Mouse (Mus musculus) embryonic fibroblast, embryonic 13.5 days (primary cell): ENCODE data around the gene Cux1. TPM values are rescaled to one million over a fixed set of nuclear protein-coding genes. Genes with fewer than 3 reads are reported as not detected.
A peak's percentile ranks its signal among the peaks of the same experiment; 100 is the strongest.

Experiments used
- H3K27ac ChIP-seq: 2 replicates; pipeline ENCODE4 v1.5.1; 2012; ENCODE audit warnings: low read length, control low read depth, inconsistent platforms; ENCODE audit not compliant: insufficient read depth
- H3K4me1 ChIP-seq: 2 replicates; pipeline ENCODE4 v1.6.1; 2011; ENCODE audit warnings: low read length; ENCODE audit not compliant: control insufficient read depth, insufficient read depth
- H3K4me3 ChIP-seq: 2 replicates; pipeline ENCODE4 v1.5.1; 2011; ENCODE audit warnings: mild to moderate bottlenecking, control low read depth, low read length; ENCODE audit not compliant: insufficient read depth
- CTCF ChIP-seq: IDR thresholded peaks from 2 replicates; pipeline ENCODE4 v1.5.1; 2011; ENCODE audit warnings: mild to moderate bottlenecking, control low read depth, low read length, moderate library complexity, borderline replicate concordance; ENCODE audit not compliant: insufficient read depth
- POLR2A ChIP-seq: IDR thresholded peaks from 2 replicates; pipeline ENCODE4 v1.6.1; 2011; ENCODE audit warnings: low read depth, mild to moderate bottlenecking, control low read depth, low read length, moderate library complexity
- polyA plus RNA-seq: library from polyadenylated mRNA; stranded (reverse); fragments of >200 nt; gene quantifications from 2 replicates; pipeline ENCODE4 v1.2.4, GENCODE M21; 2011; ENCODE audit warnings: low read depth; ENCODE audit not compliant: missing spikeins, insufficient read length

Cux1 gene
- polyA plus RNA-seq, 1 experiment, result 48.4 TPM

DNA sequence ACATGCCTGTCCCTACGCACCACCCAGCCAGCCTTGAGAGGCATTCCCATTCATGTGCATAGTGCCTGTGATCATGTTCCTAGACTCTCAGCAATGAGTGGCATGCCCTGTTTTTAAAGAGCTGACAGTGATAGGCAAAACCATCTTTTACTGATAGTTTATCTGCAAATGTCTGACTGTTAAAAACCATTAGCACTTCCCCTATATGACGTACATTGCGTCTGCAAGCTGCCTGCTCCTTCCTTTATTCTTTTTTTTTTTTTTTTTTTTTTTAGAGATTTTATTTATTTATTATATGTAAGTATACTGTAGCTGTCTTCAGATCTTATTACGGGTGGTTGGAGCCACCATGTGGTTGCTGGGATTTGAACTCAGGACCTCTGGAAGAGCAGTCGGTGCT is 205.3 kb downstream of the Cux1 start:
- TF ChIP-seq POLR2A, result no peak
- no peak for TF ChIP-seq CTCF
- Histone ChIP-seq H3K4me1 (0 out of 2 replicates have a peak, but pooled peaks cover 2% of the 10 kb centered on the region), H3K4me3 (no peak overlapping the region), H3K27ac (peak overlapping the region; percentile 30; the same call in 1 of the 2 replicates)

DNA sequence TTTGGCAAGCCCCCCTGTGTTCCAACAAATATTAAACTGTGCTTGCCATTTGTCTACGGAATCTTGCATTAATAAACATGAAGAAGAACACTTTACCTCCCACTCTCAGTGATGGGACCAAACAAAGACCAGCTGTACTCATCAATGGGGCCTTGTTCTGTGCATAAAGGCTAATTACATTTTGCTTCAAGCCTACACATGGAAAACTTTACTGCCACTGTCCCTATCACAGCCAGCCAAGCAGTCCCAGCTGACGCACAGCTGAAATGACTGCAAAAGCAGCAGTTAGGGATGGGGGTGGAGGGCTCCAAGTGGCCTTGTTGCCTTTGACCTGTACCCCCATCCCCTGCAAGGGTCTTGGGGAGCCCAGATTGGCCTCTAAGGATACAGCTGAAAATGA is 210.1 kb downstream of the Cux1 start:
- Histone ChIP-seq H3K4me3 (no peak overlapping the region), H3K4me1 (0 out of 2 replicates have a peak, but pooled peaks cover 2% of the 10 kb centered on the region), H3K27ac (no peak overlapping the region)
- TF ChIP-seq POLR2A (no peak), CTCF (no peak)

DNA sequence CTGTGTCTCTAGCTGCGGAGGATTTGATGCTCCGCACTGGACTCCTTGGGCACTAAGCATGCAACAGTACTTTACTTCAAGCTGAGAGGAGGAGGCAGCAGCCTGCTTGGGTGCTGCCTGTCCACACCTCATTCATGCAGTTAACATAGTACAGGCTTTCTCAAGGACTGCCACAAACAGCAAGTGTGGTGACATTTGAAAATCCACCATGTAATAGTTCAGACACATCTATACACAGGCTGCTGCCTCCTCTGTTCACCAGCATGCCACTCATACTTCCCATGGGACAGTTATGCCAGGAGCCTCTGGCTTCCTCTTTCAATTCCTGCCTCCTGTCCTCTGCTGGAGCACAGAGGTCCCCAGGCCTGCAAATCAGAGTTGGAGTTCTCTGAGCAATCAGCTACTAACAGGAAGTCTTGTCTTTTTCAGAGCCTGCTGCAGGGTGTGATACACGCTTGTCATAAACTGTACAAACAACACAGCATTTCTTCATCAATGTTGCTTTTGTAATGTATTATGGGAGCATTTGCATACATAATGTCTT is 211.6 kb downstream of the Cux1 start:
- Histone ChIP-seq H3K4me1 (0 out of 2 replicates have a peak, but pooled peaks cover under 1% of the 10 kb centered on the region), H3K27ac (no peak overlapping the region), H3K4me3 (no peak overlapping the region)
- TF ChIP-seq CTCF (no peak), POLR2A (no peak)

DNA sequence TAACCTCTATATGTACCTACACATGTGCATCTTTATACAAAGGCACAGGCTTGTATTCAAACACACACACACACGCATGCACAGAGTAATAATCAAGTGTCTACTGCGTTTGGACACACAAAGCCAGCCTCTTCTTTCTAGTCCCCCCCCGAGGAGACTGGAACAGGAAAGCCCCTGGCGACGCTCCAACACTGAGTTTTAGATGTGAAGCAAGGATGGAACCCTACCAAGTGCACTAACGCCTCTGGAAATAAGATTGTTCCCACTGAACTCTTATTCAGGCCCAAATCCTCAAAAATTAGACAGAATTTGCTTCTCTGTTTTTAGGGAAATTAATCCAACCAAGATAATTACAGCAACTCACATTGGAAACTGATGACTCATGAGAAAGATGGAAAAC is 212.6 kb downstream of the Cux1 start:
- Histone ChIP-seq H3K4me3 (no peak overlapping the region), H3K27ac (no peak overlapping the region), H3K4me1 (no peaks in the 10 kb centered on the region)
- TF ChIP-seq CTCF (no peak), POLR2A (no peak)

DNA sequence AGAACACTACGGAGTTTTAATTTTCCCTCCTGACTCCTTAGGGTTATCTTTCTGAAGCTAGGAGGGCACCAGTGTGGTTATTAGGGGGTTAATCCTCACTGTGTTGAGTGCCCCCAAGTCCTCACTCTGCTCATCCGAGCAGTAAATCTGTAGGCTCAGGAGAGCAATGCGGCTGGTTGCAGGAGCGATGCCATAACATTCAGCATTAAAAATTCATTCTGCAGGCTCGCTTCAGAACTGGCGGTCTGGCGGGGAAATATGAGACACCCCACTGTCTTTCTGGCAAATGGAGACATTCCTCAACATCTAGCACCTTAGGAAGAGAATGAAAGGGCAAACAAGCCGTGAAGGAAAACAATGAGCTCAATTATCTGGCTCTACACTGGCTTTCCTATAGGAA is 214.2 kb downstream of the Cux1 start:
- no peak overlapping the region for H3K27ac ChIP-seq
- H3K4me3 ChIP-seq, result no peak overlapping the region
- H3K4me1 ChIP-seq, result no peaks in the 10 kb centered on the region
- TF ChIP-seq CTCF (no peak), POLR2A (no peak)

DNA sequence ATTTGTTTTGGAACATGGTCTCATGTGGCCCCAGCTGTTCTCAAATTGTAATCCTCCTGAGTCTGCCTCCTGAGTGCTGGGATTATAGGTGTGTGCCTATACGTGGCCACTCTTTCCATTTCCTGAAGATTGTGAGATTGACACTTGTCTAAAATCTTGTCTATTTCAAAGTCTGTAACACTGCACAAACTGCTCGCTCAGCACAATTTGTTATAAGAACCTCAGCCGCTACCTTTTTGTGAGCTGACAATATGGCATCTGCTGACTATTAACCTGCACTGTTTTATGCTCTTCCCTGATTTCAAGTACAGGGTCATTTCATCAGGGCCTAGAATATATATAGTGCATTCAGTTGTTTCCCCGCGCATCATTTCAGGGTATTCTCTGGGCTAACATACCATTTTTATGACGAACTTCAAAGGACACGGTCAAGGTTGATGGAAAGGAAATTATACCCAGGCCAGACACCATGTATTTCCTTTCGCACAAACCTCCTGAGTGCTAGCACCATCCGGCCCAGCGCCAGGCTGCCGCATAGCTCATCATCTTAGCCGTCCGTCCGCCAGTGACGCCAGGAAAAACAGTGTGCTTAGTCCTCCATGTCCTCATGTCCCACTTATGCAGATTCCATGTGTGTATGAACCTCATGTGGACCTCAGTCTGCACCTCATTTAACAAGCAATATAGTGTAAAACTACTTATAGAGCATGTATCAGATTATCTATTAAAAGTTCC is 224.0 kb downstream of the Cux1 start:
- no peak for TF ChIP-seq POLR2A
- TF ChIP-seq CTCF, result no peak
- H3K27ac ChIP-seq, result no peak overlapping the region
- H3K4me3 ChIP-seq, result no peak overlapping the region

DNA sequence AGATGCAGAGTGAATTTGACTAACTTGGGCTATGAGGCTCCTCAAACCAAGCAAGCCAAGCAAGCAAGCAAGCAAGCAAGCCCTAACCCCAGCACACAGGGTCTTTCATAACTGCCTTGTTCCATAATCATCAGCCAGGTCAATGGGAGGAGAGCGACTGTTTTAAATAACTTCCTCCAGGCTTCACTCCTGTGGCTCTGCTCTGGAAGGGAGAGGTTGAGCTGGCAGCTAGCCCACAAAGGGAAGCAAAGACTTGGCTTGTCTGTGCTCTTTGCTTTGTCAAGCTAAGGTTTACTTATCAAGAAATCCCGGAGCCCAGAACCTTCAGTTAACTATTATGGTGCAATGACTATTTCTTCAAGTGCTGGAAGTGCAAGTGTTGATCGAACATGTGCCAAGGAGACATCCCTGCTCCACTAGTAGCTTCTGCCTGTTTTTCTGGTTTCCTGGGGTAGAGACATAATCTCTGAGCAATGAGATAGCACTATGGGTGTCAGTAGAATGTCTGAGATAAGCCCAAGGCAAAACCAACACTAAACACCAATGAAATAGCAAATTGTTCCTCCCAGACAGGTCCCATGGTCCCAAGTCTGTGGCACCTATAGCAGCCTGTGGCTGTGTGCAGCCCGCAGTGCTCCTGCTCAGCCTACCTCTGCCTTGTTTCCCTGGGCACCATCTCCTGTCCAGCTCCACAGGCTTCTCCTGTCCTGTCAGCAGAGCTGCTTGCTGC is 230.3 kb downstream of the Cux1 start:
- Histone ChIP-seq H3K27ac (no peak overlapping the region), H3K4me3 (no peak overlapping the region), H3K4me1 (no peaks in the 10 kb centered on the region)
- TF ChIP-seq CTCF (no peak), POLR2A (no peak)

More for the DNA sequence above, 224.0 kb downstream of the Cux1 start:
- no peaks in the 10 kb centered on the region for H3K4me1 ChIP-seq

DNA sequence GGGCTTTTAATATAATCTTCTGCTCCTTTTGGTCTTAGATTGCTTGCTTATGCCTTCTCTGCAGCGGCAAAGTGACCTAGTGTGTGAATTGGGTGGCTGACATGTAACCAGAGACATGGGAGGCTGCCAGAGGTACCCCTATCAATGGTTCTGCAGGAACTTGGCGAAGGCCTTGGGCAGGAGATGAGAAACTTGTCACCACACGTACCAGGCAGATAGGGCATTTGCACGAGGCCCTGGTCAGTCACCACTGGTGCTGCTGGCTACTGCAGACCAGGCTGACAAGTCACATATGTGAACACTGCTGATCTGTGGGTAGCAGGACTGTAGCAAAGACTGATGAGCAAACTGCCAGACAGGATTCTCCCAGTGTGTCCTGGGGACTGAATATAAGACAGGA is 231.6 kb downstream of the Cux1 start:
- H3K4me3 ChIP-seq, result no peak overlapping the region
- TF ChIP-seq POLR2A, result no peak
- no peak for TF ChIP-seq CTCF
- no peaks in the 10 kb centered on the region for H3K4me1 ChIP-seq
- H3K27ac ChIP-seq, result no peak overlapping the region

DNA sequence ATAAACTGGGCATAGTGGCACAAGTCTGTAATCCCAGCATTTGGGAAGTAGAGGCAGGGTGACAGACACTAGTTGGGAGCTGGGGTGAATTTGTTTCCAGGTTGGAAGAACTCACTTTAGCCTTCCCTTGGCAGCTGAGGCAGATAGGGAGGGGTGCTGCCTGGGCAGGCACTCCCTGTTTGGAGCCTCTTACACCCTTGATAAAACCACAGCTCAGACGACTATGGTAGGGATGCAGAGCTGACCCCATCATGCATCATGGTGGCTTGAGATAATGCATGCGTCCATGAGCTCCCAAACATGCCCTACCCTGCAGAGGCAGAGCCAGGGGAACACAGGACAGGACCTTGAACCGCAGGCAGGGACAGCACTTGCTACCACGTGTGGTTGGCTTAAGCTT is 232.5 kb downstream of the Cux1 start:
- no peaks in the 10 kb centered on the region for H3K4me1 ChIP-seq
- TF ChIP-seq CTCF (no peak), POLR2A (no peak)

DNA sequence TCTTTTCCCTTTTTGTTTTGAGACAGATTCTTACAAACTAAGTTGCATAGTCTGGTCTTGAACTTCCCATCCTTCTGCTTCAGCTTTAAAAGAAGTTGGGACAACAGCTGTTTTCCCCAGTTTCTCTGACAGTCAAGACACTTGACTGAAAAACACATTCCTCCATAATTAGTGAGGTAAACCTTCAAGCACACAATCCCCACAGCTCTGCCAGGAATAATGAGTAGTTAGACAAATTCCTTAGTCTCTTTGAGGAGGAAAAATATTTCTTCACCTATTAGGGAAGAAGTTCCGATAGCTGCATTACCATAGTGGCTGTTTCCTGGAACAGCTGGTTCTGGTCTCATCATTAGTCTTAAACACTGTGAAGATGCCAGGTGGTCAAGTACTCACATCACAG is 233.2 kb downstream of the Cux1 start:
- no peak overlapping the region for H3K4me3 ChIP-seq
- no peak overlapping the region for H3K27ac ChIP-seq
- TF ChIP-seq POLR2A, result no peak
- no peak for TF ChIP-seq CTCF
- H3K4me1 ChIP-seq, result no peaks in the 10 kb centered on the region

More for the DNA sequence above, 232.5 kb downstream of the Cux1 start:
- no peak overlapping the region for H3K27ac ChIP-seq
- no peak overlapping the region for H3K4me3 ChIP-seq
